Mouse (Mus musculus) stomach, postnatal 0 days (tissue): Measurements from ENCODE around the gene Cldn14. TPM values are rescaled to one million over a fixed set of nuclear protein-coding genes. Genes with fewer than 3 reads are reported as not detected.
A peak's percentile ranks its signal among the peaks of the same experiment; 100 is the strongest.

Experiments used
- ATAC-seq: fragments of 200-750 bp; cut with Nextera tagmentation; 2 replicates; pipeline ENCODE4 v1.8.0; 2017; ENCODE audit not compliant: low FRiP score, low TSS enrichment
- DNase-seq: peaks from one replicate; pipeline ENCODE4 v3.0.0-alpha.2; 2016; ENCODE audit warnings: low spot score
- H3K27ac ChIP-seq: fragments of 300-500 bp; sonication (generic); replicated peaks from 2 replicates; pipeline ENCODE4 v1.5.1; 2014; ENCODE audit warnings: mild to moderate bottlenecking, control low read depth
- H3K27me3 ChIP-seq: fragments of 300-500 bp; sonication (generic); 2 replicates; pipeline ENCODE4 v1.6.1; 2014; ENCODE audit warnings: low read length; ENCODE audit not compliant: control insufficient read depth, insufficient read depth
- H3K36me3 ChIP-seq: fragments of 300-500 bp; sonication (generic); 2 replicates; pipeline ENCODE4 v1.6.1; 2014; ENCODE audit warnings: low read length, mixed read lengths; ENCODE audit not compliant: control insufficient read depth, insufficient read depth
- H3K4me1 ChIP-seq: fragments of 300-500 bp; sonication (generic); replicated peaks from 2 replicates; pipeline ENCODE4 v1.6.1; 2014; ENCODE audit warnings: antibody characterized with exemption; ENCODE audit not compliant: control insufficient read depth, insufficient read depth
- H3K4me2 ChIP-seq: fragments of 300-500 bp; sonication (generic); replicated peaks from 2 replicates; pipeline ENCODE4 v1.6.1; 2014; ENCODE audit warnings: low read depth, mild to moderate bottlenecking, control low read depth, moderate library complexity
- H3K4me3 ChIP-seq: fragments of 300-500 bp; sonication (generic); 2 replicates; pipeline ENCODE4 v1.5.1; 2014; ENCODE audit warnings: low read depth, low read length, control low read depth
- H3K9ac ChIP-seq: fragments of 300-500 bp; sonication (generic); 2 replicates; pipeline ENCODE4 v1.6.1; 2014; ENCODE audit warnings: mild to moderate bottlenecking, low read length, control low read depth, mixed read lengths
- H3K9me3 ChIP-seq: fragments of 300-500 bp; sonication (generic); 2 replicates; pipeline ENCODE4 v1.6.1; 2016; ENCODE audit warnings: low read length; ENCODE audit not compliant: control insufficient read depth
- CTCF ChIP-seq: IDR thresholded peaks from 2 replicates; pipeline ENCODE4 v1.5.1; 2016; ENCODE audit warnings: antibody characterized with exemption, low read depth, mild to moderate bottlenecking, moderate library complexity
- EP300 ChIP-seq: optimal IDR thresholded peaks from 2 replicates; pipeline ENCODE3; 2016; ENCODE audit warnings: antibody characterized with exemption
- WGBS: fragments of 180-500 bp; shearing (Covaris S2); extraction: QIAGEN DNeasy Blood & Tissue Kit; methylation state at CpG from one replicate; pipeline ENCODE4 v1.1.7; 2014; 5-methylcytosine and 5-hydroxymethylcytosine counted together
- polyA plus RNA-seq: library from polyadenylated mRNA; unstranded; fragments of >200 nt; fragmentation: Nextera tagmentation; extraction: Ambion mirVana; gene quantifications from 2 replicates; pipeline ENCODE4 v1.2.1, GENCODE M21; 2015

The Cldn14 gene
- polyA plus RNA-seq, 1 experiment from 2014 or later: 0.10 TPM

GRCm38 (mm10) chr16:93913881-93914576, 94.6 kb downstream of the Cldn14 start:
- ATAC-seq (peak; percentile 53), DNase-seq (no peak)
- H3K9me3 ChIP-seq: no peaks in the 10 kb centered on the region
- no peak for TF ChIP-seq EP300
- TF ChIP-seq CTCF: no peak
- H3K4me2 ChIP-seq: no peak overlapping the region
- H3K27ac ChIP-seq: 0 out of 2 replicates have a peak overlapping the region, but pooled peaks have one; percentile 50
- no peak overlapping the region for H3K9ac ChIP-seq
- no peaks in the 10 kb centered on the region for H3K27me3 ChIP-seq
- no peak overlapping the region for H3K4me3 ChIP-seq
- H3K4me1 ChIP-seq: no peaks in the 10 kb centered on the region
- no peaks in the 10 kb centered on the region for H3K36me3 ChIP-seq
- 57% methylated on average over 10 of the region's 10 CpGs for WGBS

- H3K4me1 ChIP-seq: no peaks in the 10 kb centered on the region
- ATAC-seq: no peak
- no peak overlapping the region for H3K9ac ChIP-seq
- no peak for TF ChIP-seq EP300
- no peak for TF ChIP-seq CTCF
- WGBS: 57% methylated on average over 3 of the region's 3 CpGs
- H3K27me3 ChIP-seq: no peaks in the 10 kb centered on the region
- H3K9me3 ChIP-seq: no peaks in the 10 kb centered on the region
- no peaks in the 10 kb centered on the region for H3K36me3 ChIP-seq
- no peak for DNase-seq
- H3K27ac ChIP-seq: no peak overlapping the region
- H3K4me2 ChIP-seq: no peak overlapping the region
- no peak overlapping the region for H3K4me3 ChIP-seq
Measured at GRCm38 (mm10) chr16:93912808-93913207, 95.8 kb downstream of the Cldn14 start.

- H3K27ac ChIP-seq: no peak overlapping the region
Measured at GRCm38 (mm10) chr16:93912158-93912557, 96.5 kb downstream of the Cldn14 start.

GRCm38 (mm10) chr16:93910735-93911665, 97.6 kb downstream of the Cldn14 start:
- ATAC-seq (peak; percentile 69), DNase-seq (peak; percentile 60)
- no peaks in the 10 kb centered on the region for H3K27me3 ChIP-seq
- H3K9ac ChIP-seq: no peak overlapping the region
- H3K27ac ChIP-seq: no peak overlapping the region
- no peaks in the 10 kb centered on the region for H3K4me1 ChIP-seq
- H3K4me2 ChIP-seq: no peak overlapping the region
- H3K9me3 ChIP-seq: no peaks in the 10 kb centered on the region
- TF ChIP-seq EP300: no peak
- no peak for TF ChIP-seq CTCF
- no peaks in the 10 kb centered on the region for H3K36me3 ChIP-seq
- no peak overlapping the region for H3K4me3 ChIP-seq
- 49% methylated on average over 28 of the region's 28 CpGs for WGBS

More at GRCm38 (mm10) chr16:93912158-93912557, 96.5 kb downstream of the Cldn14 start:
- no peaks in the 10 kb centered on the region for H3K36me3 ChIP-seq
- no peaks in the 10 kb centered on the region for H3K9me3 ChIP-seq
- DNase-seq (peak; percentile 46), ATAC-seq (peak; percentile 41)
- no peaks in the 10 kb centered on the region for H3K27me3 ChIP-seq
- no peaks in the 10 kb centered on the region for H3K4me1 ChIP-seq
- H3K4me3 ChIP-seq: no peak overlapping the region
- no peak overlapping the region for H3K4me2 ChIP-seq
- no peak for TF ChIP-seq CTCF
- no peak for TF ChIP-seq EP300
- no peak overlapping the region for H3K9ac ChIP-seq
- 24% methylated on average over 5 of the region's 5 CpGs for WGBS

GRCm38 (mm10) chr16:93909936-93910335, 98.7 kb downstream of the Cldn14 start:
- Histone ChIP-seq H3K27me3 (no peaks in the 10 kb centered on the region), H3K9me3 (no peaks in the 10 kb centered on the region), H3K27ac (no peak overlapping the region), H3K36me3 (no peaks in the 10 kb centered on the region), H3K4me1 (no peaks in the 10 kb centered on the region), H3K4me3 (no peak overlapping the region), H3K9ac (no peak overlapping the region), H3K4me2 (no peak overlapping the region)
- DNase-seq: no peak
- 78% methylated on average over 3 of the region's 3 CpGs for WGBS
- no peak for ATAC-seq
- no peak for TF ChIP-seq EP300

- no peak overlapping the region for H3K27ac ChIP-seq
- no peak for TF ChIP-seq CTCF
- no peak for TF ChIP-seq EP300
- WGBS: 87% methylated on average over 8 of the region's 8 CpGs
- no peak overlapping the region for H3K4me2 ChIP-seq
- no peak overlapping the region for H3K4me3 ChIP-seq
- no peaks in the 10 kb centered on the region for H3K36me3 ChIP-seq
- no peak overlapping the region for H3K9ac ChIP-seq
- H3K4me1 ChIP-seq: no peaks in the 10 kb centered on the region
- H3K27me3 ChIP-seq: no peaks in the 10 kb centered on the region
- DNase-seq (no peak), ATAC-seq (no peak)
- no peaks in the 10 kb centered on the region for H3K9me3 ChIP-seq
Measured at GRCm38 (mm10) chr16:93908196-93908595, 100.4 kb downstream of the Cldn14 start.
